Mouse (Mus musculus) C2C12 (cell line): ENCODE data around the gene Aunip.

Experiments used
- CEBPB ChIP-seq: IDR thresholded peaks from one replicate; pipeline ENCODE4 v1.6.1; 2011; ENCODE audit warnings: low read depth, mild to moderate bottlenecking, control low read depth, moderate library complexity
- CTCF ChIP-seq: IDR thresholded peaks from one replicate; pipeline ENCODE4 v1.5.1; 2011; ENCODE audit not compliant: control insufficient read depth, insufficient read depth, insufficient read length
- FOSL1 ChIP-seq: IDR thresholded peaks from one replicate; pipeline ENCODE4 v1.8.0; 2011; ENCODE audit warnings: mild to moderate bottlenecking, low read length; ENCODE audit not compliant: poor library complexity, insufficient read depth, severe bottlenecking
- MAX ChIP-seq: IDR thresholded peaks from one replicate; pipeline ENCODE4 v1.6.1; 2011; ENCODE audit warnings: mild to moderate bottlenecking, control low read depth
- MYOD1 ChIP-seq: IDR thresholded peaks from one replicate; pipeline ENCODE4 v1.6.1; 2011; ENCODE audit warnings: low read depth; ENCODE audit not compliant: control insufficient read depth, insufficient read length
- MYOG ChIP-seq: IDR thresholded peaks from one replicate; pipeline ENCODE4 v1.6.1; 2011; ENCODE audit not compliant: control insufficient read depth, insufficient read length; ENCODE audit errors: extremely low read depth
- USF1 ChIP-seq: IDR thresholded peaks from one replicate; pipeline ENCODE4 v1.6.1; 2011; ENCODE audit warnings: low read depth, mild to moderate bottlenecking, control low read depth, moderate library complexity

DNA sequence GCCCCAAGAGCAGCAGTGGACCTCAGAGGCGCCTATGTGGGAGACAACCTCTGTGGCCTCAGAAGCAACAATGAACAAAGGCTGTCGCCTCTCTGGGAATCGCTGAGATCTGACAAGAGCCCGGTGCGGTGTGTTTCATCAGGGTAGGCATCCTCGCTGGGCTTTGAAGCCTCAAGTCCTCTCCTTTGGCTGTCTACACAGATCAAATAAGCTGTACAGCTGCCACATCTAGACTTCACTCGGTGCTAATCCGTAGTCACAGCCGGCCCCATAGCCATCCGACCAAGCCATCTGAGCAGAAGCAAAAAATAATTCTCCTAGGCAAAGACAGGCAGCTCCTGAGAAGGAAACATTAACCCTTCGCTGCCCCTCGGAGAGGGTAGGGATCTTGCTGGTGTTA lies 45.0 kb upstream of the Aunip start:
- no peak for TF ChIP-seq CTCF
- TF ChIP-seq FOSL1, result no peak
- TF ChIP-seq USF1, result no peak
- TF ChIP-seq MAX, result no peak
- TF ChIP-seq MYOG, result no peak
- no peak for TF ChIP-seq CEBPB
- TF ChIP-seq MYOD1, result no peak
